In the genomic region with DNA sequence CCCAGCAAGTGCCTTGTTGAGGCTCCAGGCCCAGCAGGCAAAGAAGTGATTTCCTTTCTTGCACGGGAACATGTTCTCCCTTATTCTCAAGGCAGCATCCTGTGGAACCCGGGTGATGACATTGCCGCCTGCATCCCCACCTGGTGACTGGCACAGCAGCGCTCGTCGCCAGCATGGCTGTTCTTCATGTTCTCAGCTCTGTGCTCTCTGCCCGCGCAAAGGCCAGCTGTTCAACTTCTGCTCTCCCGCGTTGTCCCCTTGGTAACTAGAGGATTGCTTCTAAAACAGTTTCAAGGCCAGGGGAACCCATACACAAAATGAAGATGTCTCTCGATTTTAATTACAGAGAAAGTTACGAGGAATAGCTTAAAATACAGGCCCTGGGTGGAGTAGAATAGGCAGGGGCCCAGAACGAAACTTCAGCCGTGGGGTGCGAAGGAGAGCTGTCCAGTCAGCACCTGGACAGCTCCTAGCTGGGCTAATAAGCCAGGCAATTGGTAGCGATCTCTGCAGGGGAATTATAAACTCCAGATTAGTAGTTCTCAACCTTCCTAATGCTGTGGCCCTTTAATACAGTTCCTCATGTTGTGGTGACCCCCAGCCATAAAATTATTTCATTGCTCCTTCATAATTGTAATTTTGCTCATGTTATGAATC, we compare ENCODE assay signal across 10 mouse cellular contexts. TPM values are rescaled to one million over a fixed set of nuclear protein-coding genes. Genes with fewer than 3 reads are reported as not detected.
DNase-seq lines count a peak whose midpoint lies in the region; ATAC-seq and TF ChIP-seq lines count a peak whose summit lies in the region.
"Had no signal": no experiment of that assay in that cellular context is flagged by ENCODE, and none has a peak within 500 bp of the region (broad histone marks: within the 10 kb centered on the region; RNA-seq: fewer than 3 reads in every experiment).

No protein-coding gene starts in this region.

- no peak for TF ChIP-seq CTCF in kidney, postnatal 0 days (IDR thresholded peaks at IDR 0.05; ENCODE audit: low read depth)

- no peak overlapping the region for H3K4me2 ChIP-seq in kidney, postnatal 0 days (ENCODE audit: low read length)

- no peaks in the 10 kb centered on the region for H3K4me1 ChIP-seq in kidney, postnatal 0 days (replicated peaks; ENCODE audit: insufficient read depth, low read length)

- no peak overlapping the region for H3K27ac ChIP-seq in kidney, postnatal 0 days

- H3K9ac ChIP-seq in kidney, postnatal 0 days (ENCODE audit: low read depth, low read length), result no peak overlapping the region

- no peaks in the 10 kb centered on the region for H3K9me3 ChIP-seq in kidney, postnatal 0 days (replicated peaks; ENCODE audit: low read length)

- ATAC-seq in kidney, postnatal 0 days (replicated peaks; ENCODE audit: low FRiP score, low read depth), result no peak
- ATAC-seq: intestine, embryonic 16.5 days had no signal

- H3K27me3 ChIP-seq in kidney, postnatal 0 days (ENCODE audit: insufficient read depth, low read length), result 0 out of 2 replicates have a peak, but pooled peaks cover 5% of the 10 kb centered on the region

- peak; percentile 82 for DNase-seq in kidney, postnatal 0 days (ENCODE audit: low spot score)
- DNase-seq in kidney, adult 18-20 months, result no peak
- DNase-seq in ES-CJ7 (ENCODE audit: low read depth, low spot score) (peak; percentile 30), ZHBTc4 (ENCODE audit: low read depth, low spot score) (peak; percentile 55)
- peak; percentile 18 to 48 for DNase-seq in layer of hippocampus, postnatal 36 days
- DNase-seq in thymus, postnatal 0 days (ENCODE audit: low spot score), result no peak
- DNase-seq in left cerebral cortex, adult 11 months (ENCODE audit: low spot score), result no peak
- DNase-seq: cerebellum, postnatal 25 days; gastrocnemius, postnatal 10 days had no signal

- H3K4me3 ChIP-seq in kidney, postnatal 0 days (replicated peaks; ENCODE audit: low read depth, low read length), result no peak overlapping the region

- no peaks in the 10 kb centered on the region for H3K36me3 ChIP-seq in kidney, postnatal 0 days (ENCODE audit: insufficient read depth, low read length)

- 40% methylated on average over 16 of the region's 16 CpGs for WGBS in kidney, postnatal 0 days

RNA-seq across cellular contexts. Expression of a gene that starts 5.1 kb away (rescaled TPM):
- 0.04 and 0.09 TPM in 2 replicates for polyA plus RNA-seq in kidney, postnatal 0 days (2015; fragmentation: Nextera tagmentation; extraction: Ambion mirVana)
- total RNA-seq in layer of hippocampus, postnatal 36 days (2021), result 10 to 100 TPM; 12.0 to 12.1 TPM
- 0.06 TPM in 1 of 2 replicates, not detected in the other for polyA plus RNA-seq in thymus, postnatal 0 days (2015; fragmentation: Nextera tagmentation; extraction: Ambion mirVana)

Comparison
In these comparisons a context has a peak if more than half of its experiments do, and no peak if none do; other contexts are left out.
1. DNase-seq: peak in kidney, postnatal 0 days (single experiment), ES-CJ7 (single experiment), ZHBTc4 (single experiment) and layer of hippocampus, postnatal 36 days (2 of 2); none in kidney, adult 18-20 months (single experiment), thymus, postnatal 0 days (single experiment) and left cerebral cortex, adult 11 months (single experiment).